15 mouse cellular contexts compared by ENCODE assay signal in the genomic region with DNA sequence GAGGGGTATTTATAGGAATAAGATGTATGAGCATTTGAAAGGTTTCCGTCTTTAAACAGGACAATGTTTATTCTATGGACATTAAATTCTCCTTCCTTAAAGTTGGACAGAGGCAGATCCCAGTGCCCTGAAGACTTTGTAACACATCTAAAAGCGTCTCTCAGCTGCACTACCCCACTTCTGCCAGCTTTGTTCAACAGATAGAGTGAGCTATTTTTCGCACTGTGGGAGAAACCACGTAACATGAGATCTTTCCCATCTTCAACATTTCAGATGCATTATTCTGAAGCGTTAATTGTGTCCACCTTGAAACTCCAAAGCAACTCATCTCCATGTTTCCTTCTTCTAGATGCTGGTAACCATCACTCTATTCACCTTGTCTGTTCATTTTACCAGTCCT.
"Had no signal": no experiment of that assay in that cellular context is flagged by ENCODE, and none has a peak within 500 bp of the region (broad histone marks: within the 10 kb centered on the region; RNA-seq: fewer than 3 reads in every experiment).

No protein-coding gene starts in this region.

- H3K27ac ChIP-seq: lung, embryonic 15.5 days; macrophage; midbrain, embryonic 13.5 days; midbrain, embryonic 15.5 days; neural tube, embryonic 12.5 days; stomach, embryonic 15.5 days; stomach, postnatal 0 days had no signal

- H3K4me3 ChIP-seq: lung, embryonic 15.5 days; megakaryocyte, embryonic 14.5 days; midbrain, embryonic 13.5 days; midbrain, embryonic 15.5 days; neural tube, embryonic 12.5 days; stomach, embryonic 15.5 days had no signal

- DNase-seq: lung, adult 2 months; lung, postnatal 14 days; lung, postnatal 36 days; right cerebral cortex, postnatal 14 days; thymus, adult 2 months; thymus, postnatal 25 days; thymus, postnatal 4 days had no signal
